Mouse (Mus musculus) brain, embryonic 14.5 days (tissue): Measurements from ENCODE around the gene Xrcc4.

Experiments used
- CTCF ChIP-seq: fragments of 200-500 bp; IDR thresholded peaks from 2 replicates; pipeline ENCODE4 v1.5.1; 2012; ENCODE audit warnings: inconsistent platforms, mild to moderate bottlenecking, moderate library complexity, borderline replicate concordance; ENCODE audit not compliant: insufficient read depth, insufficient read length; ENCODE audit errors: extremely low read depth
- POLR2A ChIP-seq: fragments of 200-500 bp; IDR thresholded peaks from 2 replicates; pipeline ENCODE4 v1.6.1; 2012; ENCODE audit warnings: mild to moderate bottlenecking, inconsistent platforms, borderline replicate concordance; ENCODE audit not compliant: poor library complexity, insufficient read depth, insufficient read length, severe bottlenecking; ENCODE audit errors: extremely low read depth

DNA sequence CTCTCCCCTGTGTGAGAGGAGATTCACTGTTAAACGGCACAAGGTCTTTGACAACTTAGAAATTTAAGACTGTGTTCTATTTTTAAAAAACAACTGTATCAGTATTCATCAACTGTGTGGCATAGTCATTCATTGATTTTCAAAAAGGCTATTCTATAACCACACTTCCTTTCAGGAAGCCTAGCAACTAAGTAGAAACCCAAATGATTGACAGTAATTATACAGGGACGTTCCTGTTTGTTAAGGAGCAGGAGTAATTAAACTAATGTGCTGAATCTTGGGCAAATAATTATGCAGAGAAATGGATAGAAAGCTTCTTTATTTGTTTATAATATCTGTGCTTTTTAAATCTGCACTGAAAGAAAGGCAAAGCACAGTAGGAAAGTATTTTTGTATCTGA, 103.3 kb downstream of the Xrcc4 start:
- TF ChIP-seq POLR2A (no peak), CTCF (no peak)
